Mouse (Mus musculus) frontal cortex, postnatal 25 days (tissue): ENCODE measurements around the gene Rrp1.

ENCODE experiments used
- DNase-seq, 2 experiments: peaks; one replicate each; pipeline ENCODE4 v3.0.0; 2022; ENCODE audit warnings: low spot score in 2 of 2

The Rrp1 gene

GRCm38 (mm10) chr10:78412319-78413151 lies at the start of gene Rrp1:
Rrp1 (minus strand) TSS chr10:78413043.
- DNase-seq, result peak; percentile 96 to 97

- no peak for DNase-seq
These were observed 48.9 kb upstream of the Rrp1 start for GRCm38 (mm10) chr10:78461767-78462166.

GRCm38 (mm10) chr10:78460463-78460862 lies 47.6 kb upstream of the Rrp1 start:
- no peak for DNase-seq

GRCm38 (mm10) chr10:78458348-78459111 lies 45.7 kb upstream of the Rrp1 start:
- no peak for DNase-seq

GRCm38 (mm10) chr10:78457495-78458347 lies 44.9 kb upstream of the Rrp1 start:
- DNase-seq, result peak in 1 of 2 experiments; percentile 34

- DNase-seq, result no peak
These were observed 43.9 kb upstream of the Rrp1 start for GRCm38 (mm10) chr10:78456696-78457095.

GRCm38 (mm10) chr10:78452641-78453040 lies 39.8 kb upstream of the Rrp1 start:
- DNase-seq, result no peak

GRCm38 (mm10) chr10:78450761-78451160 lies 37.9 kb upstream of the Rrp1 start:
- no peak for DNase-seq

GRCm38 (mm10) chr10:78447396-78447795 lies 34.6 kb upstream of the Rrp1 start:
- DNase-seq, result no peak

- no peak for DNase-seq
These were observed 33.4 kb upstream of the Rrp1 start for GRCm38 (mm10) chr10:78446195-78446594.

GRCm38 (mm10) chr10:78442292-78442691 lies 29.4 kb upstream of the Rrp1 start:
- no peak for DNase-seq

- DNase-seq, result no peak
These were observed 28.8 kb upstream of the Rrp1 start for GRCm38 (mm10) chr10:78441606-78442005.

- DNase-seq, result no peak
These were observed 28.0 kb upstream of the Rrp1 start for GRCm38 (mm10) chr10:78440812-78441211.

GRCm38 (mm10) chr10:78439990-78440389 lies 27.1 kb upstream of the Rrp1 start:
- DNase-seq, result no peak

GRCm38 (mm10) chr10:78439550-78439949 lies 26.7 kb upstream of the Rrp1 start:
- no peak for DNase-seq

- DNase-seq, result peak; percentile 82 to 83
These were observed 25.3 kb upstream of the Rrp1 start for GRCm38 (mm10) chr10:78438094-78438493.

- no peak for DNase-seq
These were observed 20.0 kb upstream of the Rrp1 start for GRCm38 (mm10) chr10:78432853-78433252.

GRCm38 (mm10) chr10:78429776-78430175 lies 16.9 kb upstream of the Rrp1 start:
- no peak for DNase-seq

GRCm38 (mm10) chr10:78429180-78429579 lies 16.3 kb upstream of the Rrp1 start:
- DNase-seq, result no peak

- DNase-seq, result no peak
These were observed 15.2 kb upstream of the Rrp1 start for GRCm38 (mm10) chr10:78428070-78428469.

- DNase-seq, result no peak
These were observed 13.4 kb upstream of the Rrp1 start for GRCm38 (mm10) chr10:78426117-78426735.
